Mouse (Mus musculus) cerebellum, adult 11 months (tissue): Measurements from ENCODE around the gene Washc1.
"Not testable (repeated sequence)": the region's sequence is repeated elsewhere in the genome, so short reads cannot be mapped to it uniquely, and the experiment has no call there.

Experiments
- DNase-seq: peaks from one replicate; pipeline ENCODE4 v3.0.0; 2022

Washc1 gene

GRCm38 (mm10) chr17:66111402-66111959 lies at the start of gene Washc1:
Washc1 (plus strand) TSS chr17:66111545.
- DNase-seq, result peak; percentile 80

GRCm38 (mm10) chr17:66065115-66065514 lies 46.2 kb upstream of the Washc1 start:
- DNase-seq, result no peak

DNA sequence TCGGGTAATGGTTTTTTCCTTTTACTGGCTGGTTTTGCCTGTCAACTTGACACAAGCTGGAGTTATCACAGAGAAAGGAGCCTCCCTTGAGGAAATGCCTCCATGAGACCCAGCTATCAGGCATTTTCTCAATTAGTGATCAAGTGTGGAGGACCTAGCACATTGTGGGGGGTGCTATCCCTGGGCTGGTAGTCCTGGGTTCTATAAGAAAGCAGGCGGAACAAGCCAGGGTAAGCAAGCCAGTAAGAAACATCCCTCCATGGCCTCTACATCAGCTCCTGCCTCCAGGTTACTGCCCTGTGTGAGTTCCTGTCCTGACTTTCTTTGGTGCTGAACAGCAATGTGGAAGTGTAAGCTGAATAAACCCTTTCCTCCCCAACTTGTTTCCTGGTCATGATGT lies 42.3 kb upstream of the Washc1 start:
- not testable (repeated sequence) for DNase-seq

DNA sequence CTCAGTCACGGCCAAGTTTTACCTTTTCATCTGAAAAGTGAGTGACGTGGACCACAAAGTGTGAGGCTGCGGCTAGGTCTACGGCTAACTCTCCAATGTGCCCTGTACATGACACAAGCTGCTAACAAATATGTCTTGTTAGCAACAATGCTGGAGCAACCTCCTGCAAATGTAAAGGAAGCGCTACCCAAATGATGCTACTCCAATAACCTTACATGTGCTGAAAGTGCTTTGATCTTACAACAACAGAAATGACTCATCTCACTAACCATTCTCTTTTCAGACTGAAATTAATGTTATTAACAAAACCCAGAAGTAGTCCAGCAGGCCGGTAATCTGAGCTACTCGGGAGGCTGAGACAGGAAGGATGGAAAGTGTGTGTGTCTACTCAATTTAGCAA lies 37.4 kb upstream of the Washc1 start:
- no peak for DNase-seq

- DNase-seq, result no peak
Measured at GRCm38 (mm10) chr17:66075827-66076173, 35.5 kb upstream of the Washc1 start.

GRCm38 (mm10) chr17:66076174-66076927 lies 35.0 kb upstream of the Washc1 start:
- DNase-seq, result peak; percentile 64

GRCm38 (mm10) chr17:66076934-66077333 lies 34.4 kb upstream of the Washc1 start, which contains the start of gene Ankrd12:
Ankrd12 (minus strand) TSS chr17:66077089.
- peak; percentile 94 for DNase-seq

- no peak for DNase-seq
Measured at GRCm38 (mm10) chr17:66077437-66077850, 33.9 kb upstream of the Washc1 start.

DNA sequence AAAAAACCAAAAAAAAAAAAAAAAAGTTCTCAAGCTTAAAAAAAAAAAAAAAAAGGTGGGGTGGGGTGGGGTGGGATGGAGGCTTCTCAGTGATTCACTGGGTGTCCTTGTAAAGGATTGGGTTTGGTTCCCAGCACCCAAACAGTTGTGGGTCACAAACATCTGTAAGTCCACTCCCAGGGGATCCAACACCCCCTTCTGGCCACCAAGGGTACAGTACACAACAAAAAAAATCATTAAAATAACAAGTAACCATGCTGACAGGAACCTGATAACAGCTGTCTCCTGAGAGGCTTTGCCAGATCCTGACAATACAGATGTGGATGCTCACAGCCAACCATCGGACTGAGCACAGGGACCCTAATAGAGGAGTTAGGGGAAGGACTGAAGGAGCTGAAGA lies 26.9 kb upstream of the Washc1 start:
- DNase-seq, result no peak

DNA sequence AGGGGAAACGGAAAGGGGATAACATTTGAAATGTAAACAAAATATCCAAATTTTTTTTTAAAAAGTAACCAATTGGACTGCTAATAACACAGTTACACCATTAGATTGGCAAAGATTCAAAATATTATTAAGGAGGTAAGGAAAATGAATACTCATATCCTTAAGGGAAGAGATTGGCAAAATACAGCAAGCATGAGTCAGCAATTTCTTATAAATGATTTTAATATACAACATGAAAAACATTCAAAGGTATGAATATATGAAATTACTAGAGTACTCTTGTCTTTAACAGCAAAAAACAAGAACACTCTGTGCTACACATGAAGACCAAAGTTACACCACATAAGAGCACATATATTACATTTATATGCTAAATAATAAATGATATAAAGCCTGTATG lies 26.3 kb upstream of the Washc1 start:
- no peak for DNase-seq

- DNase-seq, result no peak
Measured at GRCm38 (mm10) chr17:66090251-66090650, 21.1 kb upstream of the Washc1 start.

DNA sequence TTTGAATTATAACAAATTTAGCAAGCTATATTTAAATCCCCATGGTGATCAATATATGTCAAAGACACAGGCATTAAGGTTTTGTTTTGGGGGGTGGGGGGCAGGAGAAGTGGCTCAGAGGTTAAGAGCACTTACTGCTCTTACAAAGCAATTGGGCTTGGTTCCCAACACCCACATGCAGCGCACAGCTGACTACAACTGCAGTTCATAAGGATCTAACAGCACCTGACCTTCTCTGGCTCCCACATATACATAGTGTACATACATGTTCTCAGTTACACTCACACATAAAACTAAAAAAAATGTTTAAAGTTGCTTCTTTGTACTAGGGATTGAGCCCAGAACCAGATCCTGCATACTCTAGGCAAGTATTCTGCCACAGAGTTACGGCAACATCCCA lies 20.0 kb upstream of the Washc1 start:
- no peak for DNase-seq

DNA sequence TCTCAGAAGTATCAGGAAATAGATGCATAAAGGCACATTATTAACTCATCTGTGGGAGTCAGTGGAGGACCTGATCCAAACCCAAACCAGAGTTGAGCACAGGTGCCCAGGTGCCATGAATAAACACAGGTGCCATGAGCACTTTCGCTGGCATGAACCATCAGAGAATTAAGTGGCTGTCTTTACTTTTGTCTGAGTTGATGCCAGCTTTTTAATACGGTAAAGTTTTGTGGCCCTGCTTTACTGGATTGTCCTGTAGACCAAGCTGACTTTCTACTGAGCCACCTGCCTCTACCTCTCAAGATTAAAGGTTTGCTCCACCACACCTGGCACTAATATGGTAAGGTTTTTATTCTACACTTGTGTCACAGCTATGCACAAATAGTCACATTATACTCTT lies 19.3 kb upstream of the Washc1 start:
- DNase-seq, result no peak

- no peak for DNase-seq
Measured at GRCm38 (mm10) chr17:66092664-66093063, 18.7 kb upstream of the Washc1 start.

DNA sequence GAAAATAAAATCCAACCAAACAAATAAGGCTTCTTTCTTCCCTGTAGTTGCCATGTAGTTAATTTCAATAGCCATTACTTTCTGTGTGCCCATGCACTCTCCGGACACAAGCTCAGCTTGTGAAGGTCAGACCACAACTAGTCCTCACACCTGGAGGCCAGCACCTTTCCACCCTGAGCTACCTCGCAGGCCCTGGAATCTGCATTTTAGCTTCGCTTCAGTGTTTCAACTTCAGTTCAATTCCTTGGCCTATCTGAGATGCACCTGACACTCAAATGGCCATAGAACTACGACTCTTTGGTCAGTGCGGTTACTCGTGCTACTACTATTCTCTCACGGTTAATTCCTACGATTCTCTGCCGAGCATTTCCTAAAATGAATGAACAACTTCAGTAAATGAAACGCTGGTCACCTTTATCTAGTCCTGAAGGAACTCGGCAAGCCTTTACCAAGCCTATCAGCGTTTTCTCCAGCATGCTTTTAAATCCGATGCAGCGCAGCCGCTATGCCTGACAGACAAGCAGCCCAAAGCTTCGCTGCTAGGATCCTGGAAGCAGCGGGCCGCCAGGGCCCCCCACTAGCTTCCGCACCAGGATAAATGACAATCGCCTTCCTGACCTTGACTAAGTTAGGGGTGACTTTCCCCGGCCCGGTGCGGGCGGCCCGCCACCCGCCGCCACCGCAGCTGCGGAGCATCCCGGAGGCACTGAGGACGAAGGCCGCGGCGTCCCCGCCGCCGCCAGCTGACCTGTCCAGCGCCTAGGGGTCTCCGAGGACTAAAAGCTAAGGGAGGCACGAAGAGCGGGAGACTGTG lies 10.6 kb upstream of the Washc1 start:
- DNase-seq, result no peak

DNA sequence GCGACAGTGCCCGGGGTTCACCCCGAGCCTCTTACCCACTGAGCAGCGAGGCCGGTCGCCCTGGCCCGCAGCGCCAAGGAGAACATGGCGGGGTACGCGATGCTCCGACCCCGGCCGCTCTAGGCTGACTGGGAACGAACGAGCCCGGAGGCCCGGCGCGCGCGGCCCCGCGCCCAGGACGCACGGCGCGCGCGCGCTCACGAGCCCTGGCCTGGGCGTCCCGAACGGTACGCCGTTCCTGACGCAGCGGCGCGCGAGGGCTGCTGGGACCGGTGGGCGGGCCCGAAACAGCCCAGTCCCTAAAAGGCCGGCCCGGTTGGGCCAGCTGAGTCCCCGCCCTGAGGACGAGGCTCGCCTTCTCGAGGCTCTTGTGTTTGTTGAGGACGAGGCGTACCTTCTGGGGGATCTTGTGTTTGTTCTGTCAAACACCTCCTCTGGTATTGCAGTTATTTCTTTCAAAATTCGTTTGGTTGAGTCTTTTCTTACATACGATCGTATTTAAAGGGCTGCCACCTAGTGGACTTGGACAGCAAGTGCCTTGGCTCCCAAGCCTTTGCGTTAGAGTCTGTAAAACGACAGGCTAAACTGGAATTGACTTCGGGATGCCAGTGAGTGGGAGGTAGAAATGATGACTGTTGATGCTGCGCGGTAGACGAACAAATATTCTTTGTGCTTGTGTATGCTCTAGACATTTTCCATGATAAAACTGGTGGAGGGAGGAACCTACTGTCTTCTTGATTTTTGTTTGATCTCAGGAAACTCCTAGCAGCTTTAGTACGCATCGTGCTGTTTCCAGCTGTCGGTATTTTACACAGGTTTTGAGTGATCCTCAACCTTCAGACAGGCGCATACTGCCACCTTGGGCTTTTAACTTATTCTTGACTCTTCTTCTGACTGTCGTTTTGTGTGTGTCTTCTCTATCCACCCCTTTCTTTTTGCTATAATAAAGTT lies 9.7 kb upstream of the Washc1 start, which contains the start of gene Ndufv2:
Gene Ndufv2, minus strand, starts transcription at position 180 of the 951 bp plus-strand sequence.
- DNase-seq, result peak; percentile 88

DNA sequence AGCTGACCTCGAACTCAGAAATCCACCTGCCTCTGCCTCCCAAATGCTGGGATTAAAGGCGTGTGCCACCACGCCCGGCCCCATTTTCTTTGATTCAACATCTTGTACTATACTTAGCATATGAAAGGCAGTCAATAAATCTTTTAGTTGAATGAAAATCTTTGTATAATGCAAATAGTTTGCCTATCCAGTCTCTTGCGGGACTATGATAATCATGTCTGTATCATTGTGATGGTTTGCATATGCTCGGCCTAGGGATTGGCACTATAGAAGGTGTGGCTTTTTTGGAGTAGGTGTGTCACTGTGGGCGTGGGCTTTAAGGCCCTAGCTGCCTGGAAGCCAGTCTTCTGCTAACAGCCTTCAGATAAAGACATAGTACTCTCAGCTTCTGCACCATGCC lies 7.3 kb upstream of the Washc1 start:
- DNase-seq, result no peak

GRCm38 (mm10) chr17:66106601-66107267 lies 4.6 kb upstream of the Washc1 start:
- DNase-seq, result peak; percentile 47

GRCm38 (mm10) chr17:66107466-66107865 lies 3.9 kb upstream of the Washc1 start:
- no peak for DNase-seq

GRCm38 (mm10) chr17:66108198-66108597 lies 3.1 kb upstream of the Washc1 start:
- DNase-seq, result no peak

DNA sequence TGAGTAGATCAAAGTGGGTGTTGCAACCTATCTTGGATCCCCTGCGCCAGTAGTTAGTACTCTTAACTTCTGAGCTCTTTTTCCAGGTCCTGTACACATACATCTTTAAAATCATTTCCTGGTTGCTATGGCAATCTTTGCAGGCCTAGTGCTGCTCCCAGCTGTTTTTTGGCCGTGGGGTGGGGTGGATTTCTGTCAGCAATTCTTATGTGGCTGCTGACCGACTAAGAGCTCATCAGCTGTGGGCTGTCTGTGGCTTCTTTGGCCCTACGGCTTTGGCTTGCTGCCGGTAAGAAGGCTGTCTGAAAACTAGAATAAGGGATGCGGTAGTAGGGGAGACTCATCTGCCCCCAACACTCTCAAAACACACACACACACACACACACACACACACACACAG lies 599 bp upstream of the Washc1 start:
- DNase-seq, result no peak

DNA sequence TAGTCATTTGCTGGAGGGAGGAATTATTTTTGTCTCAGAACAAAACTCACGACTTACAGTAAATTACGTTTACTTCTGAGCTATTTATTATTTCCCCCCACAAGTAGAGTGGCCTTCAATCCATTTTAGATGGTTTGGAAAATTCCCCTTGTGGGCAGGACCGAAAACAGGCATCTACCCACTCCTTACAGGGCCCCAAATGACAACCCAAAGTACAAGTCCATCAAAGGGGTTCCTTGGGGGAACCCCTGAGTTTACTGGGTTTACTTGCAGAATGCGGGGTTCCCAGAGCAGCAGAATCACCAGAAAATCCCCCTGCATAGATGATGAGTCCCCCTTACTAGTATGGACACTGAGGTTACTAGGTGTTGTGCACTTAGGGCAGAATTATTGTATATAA lies 821 bp downstream of the Washc1 start:
- no peak for DNase-seq
